In the genomic region with DNA sequence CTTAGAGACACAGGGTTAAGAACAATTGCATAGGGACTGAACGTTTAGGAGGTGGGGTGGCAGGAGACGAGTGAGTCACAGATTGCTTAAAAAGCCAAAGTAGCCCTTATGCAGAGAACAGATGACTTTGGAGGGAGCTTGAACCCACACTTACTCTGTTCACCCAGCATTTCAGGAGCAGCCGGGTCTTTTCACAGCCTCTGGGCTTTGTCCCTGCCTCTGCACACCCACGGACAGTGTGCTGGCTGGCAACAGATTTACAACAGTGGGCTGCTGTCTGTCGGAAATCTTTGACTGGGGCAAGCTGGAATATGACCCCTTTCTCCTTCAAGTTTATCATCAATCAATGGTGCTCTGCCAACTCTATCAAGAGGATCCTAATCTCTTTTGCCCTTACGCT, we compare ENCODE assay signal across 9 mouse cellular contexts. TPM values are rescaled to one million over a fixed set of nuclear protein-coding genes. Genes with fewer than 3 reads are reported as not detected.
A peak's percentile ranks its signal among the peaks of the same experiment; 100 is the strongest.
DNase-seq lines count a peak whose midpoint lies in the region; ATAC-seq lines count a peak whose summit lies in the region.
"Had no signal": no experiment of that assay in that cellular context is flagged by ENCODE, and none has a peak within 500 bp of the region (broad histone marks: within the 10 kb centered on the region; RNA-seq: fewer than 3 reads in every experiment).

No protein-coding gene starts in this region.

- peaks cover 10% of the 10 kb centered on the region for H3K4me1 ChIP-seq in hindbrain, embryonic 14.5 days (replicated peaks; ENCODE audit: control insufficient read depth, insufficient read depth, low read length)

- peak overlapping the region; percentile 44 for H3K4me2 ChIP-seq in hindbrain, embryonic 14.5 days (replicated peaks)

- no peaks in the 10 kb centered on the region for H3K9me3 ChIP-seq in hindbrain, embryonic 14.5 days (ENCODE audit: control insufficient read depth, low read length)
- H3K9me3 ChIP-seq: megakaryocyte, embryonic 14.5 days had no signal

- no peaks in the 10 kb centered on the region for H3K36me3 ChIP-seq in hindbrain, embryonic 14.5 days (replicated peaks; ENCODE audit: control insufficient read depth, insufficient read depth)

- peak overlapping the region; percentile 78; the same call in 1 of the 2 replicates for H3K27ac ChIP-seq in hindbrain, embryonic 14.5 days

- no peak overlapping the region for H3K4me3 ChIP-seq in hindbrain, embryonic 14.5 days (replicated peaks; ENCODE audit: low read length)

- no peaks in the 10 kb centered on the region for H3K27me3 ChIP-seq in hindbrain, embryonic 14.5 days (ENCODE audit: control insufficient read depth, insufficient read depth, low read length)
- H3K27me3 ChIP-seq: megakaryocyte, embryonic 14.5 days had no signal

- WGBS in hindbrain, embryonic 14.5 days: 47% methylated on average over 6 of the region's 6 CpGs

- no peak overlapping the region for H3K9ac ChIP-seq in hindbrain, embryonic 14.5 days

- no peak for ATAC-seq in hindbrain, embryonic 14.5 days (ENCODE audit: low FRiP score)

- DNase-seq in layer of hippocampus, adult 11-12 months (ENCODE audit: low spot score): peak; percentile 24
- no peak for DNase-seq in layer of hippocampus, postnatal 14 days (ENCODE audit: low spot score in 2 of 2)
- peak; percentile 30 for DNase-seq in embryo, embryonic 9.5 days (ENCODE audit: extremely low spot score)
- DNase-seq in hindbrain, embryonic 14.5 days (ENCODE audit: low spot score): no peak
- peak; percentile 28 for DNase-seq in lung, postnatal 10 days
- no peak for DNase-seq in thymus, postnatal 14 days
- no peak for DNase-seq in urinary bladder, adult 2 months (ENCODE audit: low spot score)
- no peak for DNase-seq in spleen, postnatal 36 days (ENCODE audit: low spot score in 2 of 2)

RNA-seq across cellular contexts. Expression of gene Cavin2, which starts 44.1 kb away (rescaled TPM):
- total RNA-seq in layer of hippocampus, postnatal 14 days (2021): 1 to 10 TPM; 6.3 to 8.1 TPM
- 8.8 and 9.1 TPM in 2 replicates for polyA plus RNA-seq in hindbrain, embryonic 14.5 days (2014; fragmentation: Nextera tagmentation; extraction: Ambion mirVana)
- polyA plus RNA-seq in urinary bladder, adult 2 months (2012; rRNA removed): 99.9 and 102 TPM in 2 replicates

Comparison
In these comparisons a context has a peak if more than half of its experiments do, and no peak if none do; other contexts are left out.
1. DNase-seq: peak in layer of hippocampus, adult 11-12 months (single experiment), embryo, embryonic 9.5 days (single experiment) and lung, postnatal 10 days (single experiment); none in layer of hippocampus, postnatal 14 days (0 of 2), hindbrain, embryonic 14.5 days (single experiment), thymus, postnatal 14 days (single experiment), urinary bladder, adult 2 months (single experiment) and spleen, postnatal 36 days (0 of 2).